Mouse (Mus musculus) erythroid progenitor cell, adult 5-6 weeks (primary cell): ENCODE measurements around the gene Fgl2. TPM values are rescaled to one million over a fixed set of nuclear protein-coding genes. Genes with fewer than 3 reads are reported as not detected.
"Not testable (repeated sequence)": the region's sequence is repeated elsewhere in the genome, so short reads cannot be mapped to it uniquely, and the experiment has no call there.

Experiments
- ATAC-seq: replicated peaks from 2 replicates; pipeline ENCODE4 v1.8.0; 2016; ENCODE audit warnings: moderate number of reproducible peaks, mild to moderate bottlenecking, moderate TSS enrichment, inconsistent platforms; ENCODE audit not compliant: poor library complexity, low FRiP score, severe bottlenecking
- total RNA-seq, 2 experiments: library from RNA; stranded (forward) in 1 of 2; stranded (reverse) in 1 of 2; fragments of 150-400 nt in 1 of 2; fragments of 186-747, 209-891 nt in 1 of 2; gene quantifications; 2 replicates each; pipeline versions ENCODE4 v1.2.3 to v1.2.4; 2015 to 2017; ENCODE audit warnings: low replicate concordance in 2 of 2

Fgl2 gene
- total RNA-seq (2015; ENCODE audit: low replicate concordance), result 5.8 and 14.7 TPM in 2 replicates
- 4.1 and 6.4 TPM in 2 replicates for total RNA-seq (2017; ENCODE audit: low replicate concordance)

DNA sequence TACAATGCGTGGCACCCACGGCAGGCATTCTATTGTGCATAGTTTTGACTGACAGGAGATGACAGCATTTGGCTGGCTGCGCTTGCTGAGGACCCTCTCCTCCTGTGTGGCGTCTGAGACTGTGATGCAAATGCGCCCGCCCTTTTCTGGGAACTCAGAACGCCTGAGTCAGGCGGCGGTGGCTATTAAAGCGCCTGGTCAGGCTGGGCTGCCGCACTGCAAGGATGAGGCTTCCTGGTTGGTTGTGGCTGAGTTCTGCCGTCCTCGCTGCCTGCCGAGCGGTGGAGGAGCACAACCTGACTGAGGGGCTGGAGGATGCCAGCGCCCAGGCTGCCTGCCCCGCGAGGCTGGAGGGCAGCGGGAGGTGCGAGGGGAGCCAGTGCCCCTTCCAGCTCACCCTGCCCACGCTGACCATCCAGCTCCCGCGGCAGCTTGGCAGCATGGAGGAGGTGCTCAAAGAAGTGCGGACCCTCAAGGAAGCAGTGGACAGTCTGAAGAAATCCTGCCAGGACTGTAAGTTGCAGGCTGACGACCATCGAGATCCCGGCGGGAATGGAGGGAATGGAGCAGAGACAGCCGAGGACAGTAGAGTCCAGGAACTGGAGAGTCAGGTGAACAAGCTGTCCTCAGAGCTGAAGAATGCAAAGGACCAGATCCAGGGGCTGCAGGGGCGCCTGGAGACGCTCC, at the start of gene Fgl2:
Gene Fgl2, plus strand, starts transcription at position 150 of the 687 bp plus-strand sequence.
- no peak for ATAC-seq

DNA sequence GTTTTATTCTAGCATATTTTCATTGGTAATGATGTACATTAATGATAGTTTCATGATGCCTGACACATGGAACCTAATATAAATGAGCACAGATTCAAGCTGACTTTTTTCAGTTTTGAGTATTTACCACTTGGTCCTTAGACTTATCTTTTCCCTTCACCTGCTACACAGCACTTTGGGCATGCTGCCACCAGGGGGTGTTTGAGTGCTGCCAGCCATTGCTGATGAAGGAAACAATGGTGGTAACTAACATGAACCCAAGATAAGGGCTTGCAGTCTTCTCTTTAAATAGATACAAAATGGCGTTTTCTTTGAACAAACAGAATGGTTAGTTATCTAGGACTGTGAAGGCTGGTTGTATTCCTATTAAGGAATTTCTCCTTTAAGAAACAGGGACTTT, 45.9 kb upstream of the Fgl2 start:
- ATAC-seq, result no peak

DNA sequence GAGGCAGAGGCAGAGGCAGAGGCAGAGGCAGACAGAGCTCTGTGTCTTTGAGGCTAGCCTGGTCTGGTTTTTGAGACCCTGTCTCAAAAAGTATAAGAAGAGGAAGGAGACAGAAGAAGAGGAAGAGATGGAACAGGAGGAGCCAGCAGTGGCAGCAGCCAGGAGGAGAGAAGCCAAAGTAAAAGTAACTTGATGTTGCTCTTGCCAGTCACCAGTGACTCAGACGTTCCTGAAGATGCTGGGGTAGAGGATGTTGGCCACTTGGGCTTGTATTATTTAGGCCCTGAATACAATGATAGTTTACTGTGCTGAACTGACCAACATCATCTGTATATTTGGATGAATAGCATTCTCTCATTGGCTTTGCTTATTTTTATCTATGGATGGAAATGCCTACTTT, 43.9 kb upstream of the Fgl2 start:
- ATAC-seq, result no peak

GRCm38 (mm10) chr5:21329672-21330665, 42.5 kb upstream of the Fgl2 start:
- ATAC-seq, result no peak

DNA sequence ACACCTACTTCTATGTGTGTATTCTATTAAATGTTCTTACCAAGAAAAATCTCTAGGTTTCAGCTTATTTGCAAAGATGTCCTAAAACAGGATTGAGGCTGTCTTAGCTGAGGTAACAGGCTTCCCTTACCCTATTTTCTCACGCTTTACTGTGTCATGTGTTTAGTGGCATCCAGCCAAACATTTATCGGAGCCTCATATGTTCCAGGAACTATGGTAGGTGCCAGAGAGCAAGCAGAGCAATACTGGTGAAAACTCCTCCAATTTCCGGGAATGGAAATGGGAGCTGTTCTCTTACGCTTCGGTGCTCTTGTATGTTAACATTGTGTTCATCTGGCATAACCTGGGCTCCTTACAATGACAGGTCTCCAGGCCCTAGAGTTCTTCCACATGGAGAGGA, 40.8 kb upstream of the Fgl2 start:
- no peak for ATAC-seq

DNA sequence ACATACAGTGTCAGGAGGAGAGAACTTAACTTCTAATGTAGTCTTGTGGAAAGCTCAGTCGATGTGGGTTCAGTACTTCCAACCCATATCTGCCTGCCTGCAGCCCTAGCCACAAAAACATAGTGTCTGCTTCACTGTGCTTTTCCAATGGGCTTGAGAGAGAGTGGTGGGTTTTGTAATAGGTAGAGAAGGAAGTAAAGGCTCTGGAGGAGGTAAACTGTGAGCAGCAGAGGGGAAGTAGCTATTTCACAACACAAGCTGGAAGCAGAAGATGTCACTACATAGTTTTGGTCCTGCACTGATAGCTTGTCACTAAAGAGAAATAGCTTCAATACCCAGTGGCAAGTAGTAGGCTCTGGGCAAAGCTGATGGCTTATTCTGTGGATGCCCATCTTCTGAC, 40.3 kb upstream of the Fgl2 start:
- ATAC-seq, result no peak

DNA sequence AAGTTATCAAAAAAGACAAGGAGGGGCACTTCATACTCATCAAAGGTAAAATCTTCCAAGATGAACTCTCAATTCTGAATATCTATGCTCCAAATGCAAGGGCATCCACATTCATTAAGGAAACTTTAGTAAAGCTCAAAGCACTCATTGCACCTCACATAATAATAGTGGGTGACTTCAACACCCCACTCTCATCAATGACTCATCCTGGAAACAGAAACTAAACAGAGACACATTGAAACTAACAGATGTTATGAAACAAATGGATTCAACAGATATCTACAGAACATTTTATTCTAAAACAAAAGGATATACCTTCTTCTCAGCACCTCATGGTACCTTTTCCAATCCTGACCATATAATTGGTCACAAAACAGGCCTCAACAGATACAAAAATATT, 30.2 kb upstream of the Fgl2 start:
- not testable (repeated sequence) for ATAC-seq

DNA sequence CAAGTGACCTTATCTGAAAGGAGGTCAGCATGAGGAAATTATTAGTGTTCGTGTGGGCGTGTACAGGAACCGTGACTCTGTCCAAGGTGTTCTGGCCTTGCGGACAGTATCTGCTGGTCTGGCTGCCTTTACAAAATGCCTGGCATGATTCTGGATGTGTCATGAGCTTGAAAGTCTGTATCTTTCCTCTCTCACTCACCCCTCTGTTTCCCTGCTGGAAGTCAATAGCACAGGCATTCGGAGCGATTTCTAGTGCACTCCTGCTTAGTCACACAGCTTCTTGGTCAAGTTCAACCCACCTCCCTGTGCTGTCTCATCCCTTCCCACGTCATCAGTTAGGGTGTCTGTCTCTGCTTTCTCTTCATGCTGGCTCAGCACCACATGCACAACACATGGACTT, 24.1 kb upstream of the Fgl2 start:
- no peak for ATAC-seq

- ATAC-seq, result no peak
Measured at GRCm38 (mm10) chr5:21351678-21352077, 20.8 kb upstream of the Fgl2 start.

DNA sequence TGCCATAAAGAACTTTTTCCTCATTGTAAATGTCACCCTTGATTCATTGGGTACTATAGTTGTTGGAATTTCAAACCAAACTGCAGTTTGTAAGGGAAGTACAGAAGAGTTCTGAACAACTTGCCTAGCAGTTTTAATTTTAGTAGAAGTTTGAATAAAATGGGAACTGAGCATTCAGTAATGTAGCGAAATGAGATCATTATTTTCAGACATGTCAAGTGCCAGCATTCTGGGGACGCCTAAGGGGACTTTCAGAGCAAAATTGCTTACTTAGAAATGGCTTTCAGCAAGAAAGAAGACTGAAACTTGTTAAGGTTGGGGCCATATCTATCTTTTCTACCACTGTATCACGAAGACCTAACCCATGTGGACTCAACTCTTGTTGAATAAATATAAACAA, 13.8 kb upstream of the Fgl2 start:
- no peak for ATAC-seq

DNA sequence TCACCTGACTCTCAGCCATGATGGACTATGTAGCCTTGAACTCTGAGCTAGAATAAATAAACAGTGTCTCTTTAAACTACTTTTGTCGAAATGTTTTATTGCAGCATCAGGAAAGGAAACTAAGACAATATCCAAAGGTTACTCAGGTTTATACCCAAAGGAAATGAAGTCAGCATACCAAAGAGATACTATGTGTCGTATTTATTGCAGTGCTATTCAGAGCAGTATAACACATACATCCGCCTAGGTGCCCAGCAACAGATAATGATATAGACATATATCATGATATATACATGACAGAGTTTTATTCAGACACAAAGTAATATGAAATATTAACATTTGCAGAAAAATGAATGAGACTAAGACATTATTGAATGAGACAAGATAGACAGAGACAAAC, 9.1 kb upstream of the Fgl2 start:
- ATAC-seq, result no peak

DNA sequence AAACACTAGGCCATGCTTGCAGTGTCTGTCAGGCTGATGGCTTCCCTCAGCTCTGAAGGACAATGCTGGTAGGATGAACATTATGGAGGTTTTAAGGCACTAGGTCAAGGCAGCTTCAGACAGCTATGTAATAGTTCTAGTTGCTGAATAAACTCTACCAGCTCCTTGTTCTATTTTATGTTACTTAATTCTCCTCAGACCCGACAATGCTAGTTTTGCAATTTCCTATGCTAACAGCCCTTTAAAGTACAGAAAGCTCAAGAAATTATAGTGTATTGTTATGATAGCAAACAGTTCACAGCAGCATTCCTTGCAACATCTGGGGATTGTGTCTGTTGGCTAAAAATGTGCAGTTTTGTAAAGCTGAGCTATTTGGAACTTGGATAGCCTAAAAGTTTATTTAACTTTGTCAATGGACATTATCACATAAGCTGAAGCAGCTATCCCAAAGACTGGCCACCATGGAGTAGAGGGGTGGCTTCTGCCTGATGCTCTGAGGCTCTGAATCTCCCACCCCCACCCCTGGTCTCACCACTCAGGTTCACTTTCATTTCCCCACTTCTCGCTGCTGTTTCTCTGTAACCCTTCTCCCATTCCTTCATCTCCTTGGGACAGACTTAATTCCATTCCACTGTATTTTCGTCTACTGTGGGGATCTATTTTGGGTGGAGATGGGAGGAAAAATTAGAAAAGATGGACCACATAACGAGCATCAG, 5.9 kb upstream of the Fgl2 start:
- ATAC-seq, result no peak

DNA sequence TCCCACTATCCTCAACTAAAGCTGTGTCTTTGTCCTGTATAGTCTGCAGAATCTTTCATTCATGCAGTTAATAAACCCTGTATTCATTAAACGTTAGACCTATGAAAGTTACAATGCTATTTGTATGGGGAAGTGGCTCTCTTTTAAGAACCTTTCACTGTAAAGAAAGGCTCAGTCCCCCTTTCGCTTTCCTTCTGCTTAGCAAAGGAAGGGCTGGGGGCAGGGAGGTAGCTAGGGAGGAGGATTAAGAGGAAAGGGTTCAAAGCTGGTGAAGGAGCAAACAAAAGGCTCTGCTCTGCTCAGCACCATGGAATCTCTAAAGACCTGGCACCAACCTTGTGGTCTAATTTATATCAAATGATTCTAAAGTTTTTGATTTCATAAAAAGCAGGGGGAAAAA, 4.9 kb upstream of the Fgl2 start:
- ATAC-seq, result no peak

- ATAC-seq, result no peak
Measured at GRCm38 (mm10) chr5:21370218-21370947, 2.1 kb upstream of the Fgl2 start.

DNA sequence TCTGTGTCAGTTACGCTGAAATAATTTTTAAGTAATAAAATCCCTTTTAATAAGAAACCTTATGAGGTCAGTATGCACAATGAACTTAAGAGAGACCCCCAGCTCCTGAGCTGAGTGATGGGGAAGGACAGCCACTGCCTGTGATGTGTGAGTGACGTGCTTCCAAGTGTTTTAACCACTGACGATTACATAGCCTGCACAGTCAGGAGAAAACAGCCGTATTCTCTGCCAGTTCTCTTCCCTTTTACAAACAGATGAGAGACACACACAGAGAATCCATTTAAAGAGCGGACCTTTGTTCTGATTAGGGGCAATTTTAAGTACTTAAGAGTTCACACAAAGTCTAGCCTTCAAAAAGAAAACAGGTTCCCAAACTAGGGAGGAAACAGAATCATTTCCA, 522 bp upstream of the Fgl2 start:
- no peak for ATAC-seq

DNA sequence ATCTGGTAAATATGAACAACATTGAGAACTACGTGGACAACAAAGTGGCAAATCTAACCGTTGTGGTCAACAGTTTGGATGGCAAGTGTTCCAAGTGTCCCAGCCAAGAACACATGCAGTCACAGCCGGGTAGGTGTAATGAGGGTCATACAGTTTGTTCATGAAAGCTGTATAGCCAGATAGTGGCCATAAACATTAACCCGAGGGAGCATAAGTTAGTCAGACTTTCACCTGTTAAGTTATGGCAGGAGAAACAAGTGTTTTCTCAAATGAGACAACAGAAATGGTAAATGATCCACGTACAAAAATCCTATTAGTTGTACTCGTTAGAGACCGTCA, 707 bp downstream of the Fgl2 start:
- no peak for ATAC-seq

DNA sequence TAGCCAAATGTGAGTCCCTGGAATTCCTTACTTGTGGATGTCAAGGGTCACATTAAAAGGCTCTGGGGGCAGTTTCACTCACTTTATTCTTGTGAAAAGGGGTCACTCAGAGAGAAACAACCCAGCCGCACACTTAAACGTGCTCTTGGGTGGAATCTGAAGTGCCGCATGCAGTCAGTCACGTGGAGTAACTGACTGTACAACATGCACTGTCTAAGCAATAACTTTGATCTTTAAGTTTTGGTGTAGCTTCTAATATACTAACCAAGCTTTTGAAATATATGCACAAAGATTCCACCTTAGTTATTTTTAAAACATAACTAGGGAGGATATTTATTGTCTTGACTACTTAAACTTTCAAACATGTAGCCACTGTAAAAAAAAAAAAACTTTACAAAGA, 4.5 kb downstream of the Fgl2 start:
- ATAC-seq, result no peak

GRCm38 (mm10) chr5:21378397-21378796, 6.0 kb downstream of the Fgl2 start:
- ATAC-seq, result no peak

DNA sequence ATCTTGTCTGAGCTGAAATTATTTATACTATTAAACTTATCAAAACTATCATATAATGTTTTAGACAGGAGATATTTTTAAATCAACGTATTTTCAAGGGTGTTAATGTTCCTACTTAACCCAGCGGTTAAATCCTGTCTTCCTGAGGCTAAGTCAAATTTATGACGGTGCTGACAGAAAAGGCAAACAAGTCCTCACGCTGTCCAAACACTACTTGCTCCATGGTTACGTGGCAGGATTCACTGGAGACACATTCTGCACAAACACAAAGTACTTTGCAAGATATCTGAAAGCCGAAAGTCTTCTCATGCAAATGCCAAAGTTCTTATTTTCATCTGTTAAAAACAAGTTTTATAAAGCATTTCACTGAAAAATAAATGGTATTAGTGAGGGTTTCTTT, 9.5 kb downstream of the Fgl2 start:
- ATAC-seq, result no peak

DNA sequence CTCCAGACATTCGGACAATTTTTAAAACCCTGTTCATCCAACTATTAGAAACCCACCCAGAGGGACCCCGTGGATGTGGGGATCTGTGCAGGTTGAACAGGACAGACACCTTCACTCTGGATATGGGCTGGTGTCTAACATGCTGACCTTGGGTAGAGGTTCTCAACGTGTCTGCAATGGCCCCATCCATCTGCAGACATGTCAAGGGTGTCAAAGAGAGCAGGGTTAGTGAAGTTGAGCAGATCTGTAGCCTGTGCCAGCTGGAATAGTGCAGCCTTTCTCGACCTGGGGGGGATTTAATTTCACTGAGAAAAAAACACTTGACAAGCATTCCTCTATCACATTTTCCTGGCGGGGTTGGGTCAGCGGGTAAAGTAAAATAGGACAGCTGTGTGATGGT, 10.2 kb downstream of the Fgl2 start:
- ATAC-seq, result no peak
